Mouse (Mus musculus): ENCODE results near the gene Gab1. TPM values are rescaled to one million over a fixed set of nuclear protein-coding genes. Genes with fewer than 3 reads are reported as not detected.

Gene Gab1
- total RNA-seq, 2 experiments from 2014 or later, result 34.6 TPM

- no peak for DNase-seq (ENCODE audit: low spot score in 2 of 2)
Measured at GRCm38 (mm10) chr8:80752429-80752828, 127.9 kb downstream of the Gab1 start.

GRCm38 (mm10) chr8:80749091-80749490 lies 131.2 kb downstream of the Gab1 start:
- DNase-seq (ENCODE audit: low spot score in 2 of 2), result no peak

- DNase-seq (ENCODE audit: low spot score in 2 of 2), result no peak
Measured at GRCm38 (mm10) chr8:80739932-80740331, 140.4 kb downstream of the Gab1 start.

- peak; percentile 89 to 92 for DNase-seq (ENCODE audit: low spot score in 2 of 2)
Measured at GRCm38 (mm10) chr8:80739155-80739924, 141.0 kb downstream of the Gab1 start, which contains the start of gene Smarca5. Gene Smarca5, minus strand, starts transcription at chr8:80739497.

GRCm38 (mm10) chr8:80738388-80739154 lies 141.7 kb downstream of the Gab1 start:
- DNase-seq (ENCODE audit: low spot score in 2 of 2), result peak; percentile 5 to 30

DNA sequence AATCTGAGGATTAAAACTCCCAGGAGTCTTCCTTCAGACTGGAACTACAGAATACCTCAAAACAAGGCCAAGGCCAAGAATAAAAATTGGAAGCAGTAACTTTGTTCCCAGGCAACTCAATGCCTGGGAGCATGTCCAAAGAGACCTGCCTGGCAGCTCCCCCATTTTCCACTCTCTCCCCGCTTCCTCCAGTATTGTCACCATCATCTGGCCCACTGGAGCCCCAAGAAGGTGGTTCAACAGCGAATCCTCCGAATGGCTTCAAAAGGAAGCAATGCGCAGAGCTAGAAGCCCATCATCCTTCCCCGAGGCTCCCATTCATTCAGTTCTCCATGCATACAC lies 142.3 kb downstream of the Gab1 start:
- DNase-seq (ENCODE audit: low spot score in 2 of 2), result no peak

DNA sequence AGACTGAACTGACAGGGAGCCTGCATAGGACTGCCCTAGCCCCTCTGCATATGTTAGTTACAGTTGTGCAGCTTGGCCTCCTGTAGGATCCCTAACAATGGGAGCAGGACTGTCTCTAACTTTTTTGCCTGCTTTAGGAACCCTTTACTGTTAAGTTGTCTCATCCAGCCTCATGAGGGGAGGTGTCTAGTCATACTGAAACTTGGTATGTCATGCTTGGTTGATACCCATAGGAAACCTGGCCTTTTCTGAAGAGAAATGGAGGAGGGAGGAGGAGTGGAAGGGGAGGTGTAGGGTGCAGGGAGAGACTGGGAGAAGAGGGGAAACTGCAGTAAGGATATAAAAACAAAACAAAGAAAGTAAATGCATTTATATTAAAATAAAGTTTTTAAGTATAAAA lies 148.0 kb downstream of the Gab1 start:
- no peak for DNase-seq (ENCODE audit: low spot score in 2 of 2)

- no peak for DNase-seq (ENCODE audit: low spot score in 2 of 2)
Measured at GRCm38 (mm10) chr8:80714461-80714860, 165.9 kb downstream of the Gab1 start.

Other genes with a start within 250 kb of the Gab1 start
- gene Smarca5, start 141.0 kb downstream of the Gab1 start, total RNA-seq (2021), result 10 to 100 TPM; 84.1 to 86.4 TPM
- 10 to 100 TPM; 27.4 to 27.6 TPM for gene Usp38, start 134.4 kb upstream of the Gab1 start, total RNA-seq (2021)

All from adrenal gland, postnatal 4 days (tissue).